Mouse (Mus musculus): ENCODE measurements at regions not wholly inside any gene's neighbourhood (a gene's known extent, or its start where the extent isn't known, plus 50 kb on each side); places are given as distances from the start of the nearest gene placed in this dataset.

DNA sequence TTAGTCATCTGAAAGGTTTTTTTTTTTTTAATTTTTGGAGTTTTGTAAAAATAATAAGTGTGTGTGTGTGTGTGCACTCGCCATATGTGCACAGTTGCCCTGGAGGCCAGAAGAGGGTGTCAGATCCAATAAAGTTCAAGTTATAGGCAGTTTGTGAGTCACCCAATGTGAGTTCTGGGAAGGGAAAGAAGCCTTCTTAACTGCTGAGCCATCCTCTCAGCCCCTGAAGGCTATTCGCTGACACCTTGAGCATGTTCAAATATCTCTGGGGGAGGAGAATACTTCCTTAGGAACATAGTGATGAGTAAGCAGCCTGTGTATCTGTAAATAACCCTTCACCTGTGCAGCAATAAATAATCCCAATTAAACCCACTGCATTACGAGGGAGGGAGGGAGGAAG is 177.1 kb upstream of the Trib2 start:
- no peak for DNase-seq
- intact Hi-C loops (cut with DNase I): no loop called here

DNA sequence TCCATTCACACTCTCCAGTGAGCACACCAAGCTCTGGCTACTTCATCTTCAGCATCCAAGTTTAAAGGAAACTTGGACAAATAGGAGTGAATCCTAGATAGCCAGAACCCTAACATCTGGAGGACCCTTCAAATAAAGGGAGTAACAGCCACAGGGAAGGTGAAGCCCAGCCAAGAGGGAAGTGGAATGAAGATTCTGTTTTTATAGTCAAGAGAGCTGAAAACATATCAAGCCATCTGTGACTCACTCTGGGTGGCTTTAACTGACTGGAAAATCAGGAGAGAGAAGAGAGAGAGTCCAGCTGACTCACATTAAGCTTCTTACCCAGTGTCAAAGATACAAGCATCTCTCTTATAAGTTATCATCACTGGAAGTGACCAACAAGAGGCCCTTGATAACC is 169.6 kb upstream of the Trib2 start:
- no peak for DNase-seq
- intact Hi-C loops (cut with DNase I): no loop called here

DNA sequence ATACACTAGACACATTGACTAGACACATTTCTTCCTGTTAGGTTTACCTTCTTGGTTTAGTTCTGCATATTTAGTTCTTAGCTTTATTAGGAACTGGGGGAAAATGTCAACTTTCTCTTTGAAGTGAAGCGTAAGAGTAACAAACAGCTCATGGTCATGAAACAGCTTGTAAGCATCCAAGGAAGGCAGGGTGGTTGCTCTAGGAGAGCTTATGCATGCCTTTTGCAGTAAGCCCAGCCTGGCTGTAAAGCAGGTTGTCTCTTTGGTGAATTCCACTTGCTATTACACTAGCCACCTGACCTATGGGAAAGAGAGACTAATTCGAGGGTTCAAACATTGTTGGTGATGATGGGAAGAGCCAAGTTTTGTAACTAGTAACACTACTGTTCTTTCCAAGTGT is 168.9 kb upstream of the Trib2 start:
- intact Hi-C loops (cut with DNase I): no loop called here
- no peak for DNase-seq

DNA sequence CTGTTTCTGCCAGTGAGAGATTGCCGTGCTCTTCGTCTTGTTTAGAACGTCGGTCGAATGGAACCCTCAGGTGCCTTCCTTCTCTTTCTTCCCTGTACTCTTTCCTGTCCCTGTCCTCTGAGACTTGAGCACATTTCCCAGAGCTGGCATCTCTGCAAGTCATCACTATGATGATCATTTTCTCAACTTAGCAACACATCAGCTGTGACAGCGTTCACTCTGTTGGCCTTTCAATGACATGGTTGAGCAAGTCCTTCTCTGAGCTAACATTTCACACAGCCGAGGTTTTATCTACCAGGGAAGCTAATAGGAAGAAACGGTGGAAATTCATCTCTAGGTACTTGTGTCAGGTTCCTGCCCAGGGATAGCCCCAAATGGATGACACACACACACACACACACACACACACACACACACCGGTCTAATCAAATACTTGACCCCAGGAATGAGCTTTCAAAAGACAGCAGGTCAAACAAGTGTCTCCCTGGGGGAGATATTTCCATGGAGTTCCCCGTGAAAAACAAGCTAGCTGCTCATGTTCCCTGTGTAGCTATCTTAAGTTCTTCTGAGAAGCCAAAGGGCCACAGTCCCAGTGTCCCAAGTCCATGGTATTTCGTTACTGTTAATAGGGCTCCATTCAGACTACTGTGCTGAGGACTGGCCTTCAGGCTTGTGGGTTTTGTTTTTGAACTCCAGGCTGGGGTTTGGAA is 167.0 kb upstream of the Trib2 start:
- intact Hi-C loops (cut with DNase I): no loop called here
- no peak for DNase-seq

DNA sequence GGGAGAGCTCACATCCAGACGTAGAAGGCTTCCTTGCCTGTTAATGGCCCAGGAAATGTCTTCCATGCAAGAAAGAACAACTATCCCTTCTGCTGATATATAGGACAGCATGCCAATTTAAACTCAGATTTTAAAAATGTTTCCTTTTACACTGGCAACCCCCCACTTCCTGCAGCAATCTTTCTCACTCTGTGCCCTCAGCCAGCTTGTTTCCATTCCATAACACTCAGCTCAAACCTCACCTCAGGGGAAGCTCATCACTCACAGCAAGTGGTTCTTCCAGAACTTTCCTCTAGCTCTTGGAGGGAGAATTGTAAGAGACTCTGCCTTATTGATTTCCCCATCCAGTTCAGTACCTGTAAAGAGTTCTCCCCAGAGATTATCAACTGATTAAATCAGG is 165.0 kb upstream of the Trib2 start:
- intact Hi-C loops (cut with DNase I): no loop called here

DNA sequence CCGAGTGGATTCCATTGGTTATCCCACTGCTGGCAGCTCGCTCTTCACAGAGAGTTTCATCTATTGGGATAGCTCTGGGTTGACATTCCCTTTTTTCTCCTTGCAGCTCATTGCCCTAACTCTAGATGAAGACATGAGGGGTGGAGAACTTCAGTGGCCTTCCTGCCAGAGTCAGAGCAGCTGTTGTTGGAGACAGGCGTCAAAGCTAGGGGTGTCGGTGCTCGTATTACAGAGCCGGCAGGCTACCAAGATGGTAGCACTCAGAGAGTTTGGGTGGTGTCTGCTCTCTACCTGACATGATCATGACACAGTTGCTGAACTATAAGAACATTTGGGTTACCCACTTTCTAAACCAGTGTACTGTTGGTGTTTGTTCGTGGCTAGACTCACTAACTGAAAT is 162.5 kb upstream of the Trib2 start:
- intact Hi-C loops (cut with DNase I): no loop called here
- DNase-seq: no peak

More for the DNA sequence above, 165.0 kb upstream of the Trib2 start:
- DNase-seq: no peak

DNA sequence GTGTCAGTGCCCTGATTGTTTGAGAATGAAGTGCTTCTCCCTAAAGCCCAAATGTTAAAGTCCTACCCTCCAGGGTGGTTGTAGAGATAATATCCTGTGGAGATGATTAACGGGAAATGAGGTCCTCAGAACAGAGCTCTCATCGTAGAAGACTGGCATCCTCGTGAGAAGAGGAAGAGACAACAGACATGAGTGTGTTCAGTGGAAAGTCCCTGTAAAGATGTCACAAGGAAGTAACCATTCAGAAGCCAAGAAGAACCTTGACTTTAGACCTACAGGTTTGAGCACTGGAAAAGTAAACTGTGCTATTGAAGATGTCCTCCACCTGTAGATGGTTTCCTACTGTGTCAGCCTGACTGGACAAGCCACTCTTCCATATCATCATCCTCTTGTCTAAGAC is 155.1 kb upstream of the Trib2 start:
- DNase-seq: no peak
- intact Hi-C loops (cut with DNase I): no loop called here

DNA sequence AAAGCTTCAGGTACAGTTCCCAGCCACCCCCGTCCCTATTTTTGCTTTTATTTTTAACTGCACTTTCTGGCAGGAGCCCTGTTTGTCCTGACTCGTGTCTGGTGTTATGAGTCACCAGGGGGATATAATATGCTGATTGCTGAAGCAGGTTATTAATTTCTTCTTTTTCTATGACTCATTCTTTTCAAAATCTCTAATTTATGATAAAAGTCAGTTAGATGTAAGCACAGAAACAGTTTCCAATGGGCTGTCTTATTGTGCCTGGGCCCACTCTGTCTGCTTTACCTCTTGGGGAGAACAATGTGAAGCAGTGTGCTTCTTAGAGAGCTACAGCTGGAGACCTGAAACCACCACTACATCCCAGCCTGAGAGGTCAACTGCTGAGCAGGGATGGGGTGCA is 153.5 kb upstream of the Trib2 start:
- intact Hi-C loops (cut with DNase I): no loop called here
- no peak for DNase-seq

DNA sequence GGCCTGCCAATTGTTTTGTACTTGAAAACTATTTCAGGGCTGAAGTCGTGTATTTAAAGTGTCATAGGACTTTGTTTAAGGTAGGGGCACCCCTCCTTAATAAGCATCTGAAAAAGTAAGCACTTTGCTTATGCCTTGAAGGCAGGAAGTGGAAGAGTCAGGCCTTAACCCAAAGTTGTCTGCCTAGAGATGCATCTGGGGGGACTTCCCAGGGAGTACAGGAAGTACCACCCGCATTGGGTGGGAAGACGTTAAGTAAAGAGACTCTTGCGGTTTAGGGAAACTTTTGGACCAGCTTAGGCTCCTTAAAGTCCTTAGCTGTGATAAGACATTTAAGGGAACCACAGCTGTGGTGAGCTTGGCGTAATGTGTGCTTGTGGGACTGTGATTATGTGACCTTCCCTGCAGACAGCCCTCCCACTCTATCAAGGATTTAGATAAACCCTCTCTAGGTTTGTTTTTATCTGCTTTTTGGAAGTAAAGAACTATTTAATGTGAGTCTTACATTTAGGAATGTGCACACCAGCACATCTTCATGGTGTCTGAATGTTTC is 150.9 kb upstream of the Trib2 start:
- intact Hi-C loops (cut with DNase I): no loop called here
- no peak for DNase-seq

DNA sequence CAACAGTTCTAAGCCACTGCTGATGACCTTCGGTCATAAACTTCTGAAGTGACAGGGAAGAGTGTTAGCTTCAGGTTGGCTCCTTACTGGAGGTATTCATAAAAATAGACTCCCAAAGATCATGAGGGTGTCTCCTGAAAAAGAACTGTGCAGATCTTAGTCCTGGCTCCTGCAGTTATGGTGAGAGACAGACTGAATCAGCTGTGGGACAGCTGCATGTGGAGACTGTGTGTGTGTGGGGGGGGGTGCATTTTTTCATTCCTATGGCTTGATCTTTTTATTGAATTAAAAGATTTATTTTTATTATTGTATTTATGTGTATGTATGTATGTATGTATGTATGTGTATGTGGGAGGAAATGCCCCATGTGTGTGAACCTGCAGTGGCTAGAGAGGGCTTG is 149.9 kb upstream of the Trib2 start:
- no peak for DNase-seq
- intact Hi-C loops (cut with DNase I): no loop called here

DNA sequence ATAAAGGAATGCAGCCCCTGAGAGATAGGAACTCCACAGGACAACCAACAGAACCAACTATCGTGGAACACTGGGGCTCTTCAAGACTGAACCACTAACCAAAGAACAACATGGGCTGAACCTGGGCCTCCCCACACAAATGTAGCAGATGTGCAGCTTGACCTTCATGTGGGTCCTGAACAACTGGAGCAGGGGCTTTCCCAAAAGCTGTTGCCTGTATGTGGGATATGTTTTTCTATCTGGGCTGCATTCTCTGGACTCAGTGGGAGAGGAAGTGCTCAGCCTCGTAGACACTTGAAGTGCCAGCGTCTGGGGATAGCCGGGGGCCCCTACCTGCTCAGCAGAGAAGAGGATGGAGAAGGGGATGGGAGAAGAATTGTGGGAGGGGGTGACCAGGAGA is 149.2 kb upstream of the Trib2 start:
- intact Hi-C loops (cut with DNase I): no loop called here
- DNase-seq: no peak

DNA sequence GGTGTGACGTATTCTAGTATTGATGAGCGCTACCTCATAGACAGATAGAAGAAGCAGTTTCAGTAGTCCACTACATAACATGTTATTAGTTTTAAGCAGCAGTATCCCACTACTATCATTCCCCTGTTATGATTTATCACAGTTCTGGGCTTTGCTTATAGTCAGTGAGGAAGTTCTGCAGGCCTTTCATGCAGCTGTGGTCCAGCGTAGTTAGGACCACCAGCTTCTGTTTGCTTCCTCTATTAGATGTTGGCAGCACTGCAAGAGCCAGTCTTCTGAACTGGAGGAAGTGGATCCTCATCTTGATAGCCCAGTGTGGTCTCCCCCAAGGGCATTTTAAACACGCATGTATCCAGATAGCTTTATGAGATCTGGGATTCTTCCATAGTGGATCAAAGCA is 147.4 kb upstream of the Trib2 start:
- DNase-seq: no peak
- intact Hi-C loops (cut with DNase I): no loop called here

DNA sequence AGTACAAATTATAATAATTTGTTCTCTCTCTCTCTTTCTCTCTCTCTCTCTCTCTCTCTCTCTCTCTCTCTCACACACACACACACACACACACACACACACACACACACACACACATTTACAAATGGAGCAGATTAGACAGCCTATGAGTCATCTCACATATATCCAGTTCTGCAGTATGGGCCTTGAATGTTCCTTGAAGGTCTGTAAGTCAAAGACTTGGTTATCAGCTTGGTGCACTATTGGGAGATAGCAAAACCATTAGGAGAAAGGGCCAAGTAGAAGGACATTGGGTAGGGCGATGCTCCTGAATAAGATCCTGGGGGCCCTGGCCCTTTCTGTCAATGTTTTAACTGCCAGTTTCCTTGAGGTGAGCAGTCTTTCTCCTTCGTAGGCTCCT is 145.1 kb upstream of the Trib2 start:
- intact Hi-C loops (cut with DNase I): no loop called here
- no peak for DNase-seq

DNA sequence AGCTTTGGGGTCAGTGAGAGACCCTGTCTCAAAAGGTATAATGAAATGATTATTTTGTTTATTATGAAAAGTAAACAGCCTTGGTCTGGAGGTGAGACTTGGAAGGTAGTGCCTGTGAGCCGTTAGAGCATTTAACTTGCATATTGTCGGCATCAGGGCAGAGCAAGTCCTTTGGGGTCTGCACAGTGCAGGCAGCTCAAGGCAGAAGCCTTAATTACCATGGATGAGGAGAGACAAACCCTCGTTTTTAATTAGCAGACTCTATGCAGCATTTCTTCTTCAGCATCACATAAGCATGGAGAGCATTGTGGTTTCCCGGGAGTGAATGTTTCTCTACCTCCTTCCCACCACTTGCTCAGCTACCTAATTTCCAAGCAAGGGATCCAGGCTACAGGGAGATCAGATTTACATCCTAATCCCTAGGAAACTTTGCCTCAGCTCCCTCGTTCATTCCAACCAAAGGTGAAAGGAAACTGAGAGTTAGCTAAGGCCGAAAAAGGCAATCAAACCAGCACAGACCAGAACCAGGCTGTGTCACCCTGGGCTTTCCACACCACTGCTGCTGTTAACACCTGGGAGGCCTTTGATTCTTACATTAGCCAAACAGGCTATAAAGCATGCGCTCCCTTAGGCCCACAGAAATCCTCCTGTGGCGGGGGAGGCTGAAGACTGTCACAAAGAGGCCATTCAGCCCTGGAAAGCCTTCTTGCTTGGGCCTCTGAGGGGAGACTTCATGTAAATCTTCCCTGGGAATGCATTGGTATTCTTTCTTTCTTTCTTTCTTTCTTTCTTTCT is 120.9 kb upstream of the Trib2 start:
- intact Hi-C loops (cut with DNase I): no loop called here
- DNase-seq: no peak

DNA sequence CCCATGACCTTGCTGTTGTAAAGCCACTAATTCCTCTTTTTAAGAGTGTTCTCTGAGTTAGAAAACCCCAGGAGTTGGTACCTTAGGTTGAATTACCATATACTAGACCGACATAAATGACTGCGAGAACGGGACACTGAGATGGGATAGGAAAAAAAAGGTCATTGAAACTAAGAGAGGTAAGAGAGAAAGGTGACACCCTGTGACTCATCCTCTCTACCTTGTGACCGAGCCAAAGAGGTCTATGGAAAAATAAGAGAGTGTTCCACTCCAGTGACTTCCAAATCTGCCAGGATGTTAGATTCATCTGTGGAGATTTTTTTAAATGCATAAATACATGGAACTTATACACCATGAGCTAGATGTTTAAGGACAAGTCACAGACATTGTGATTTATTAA is 115.3 kb upstream of the Trib2 start:
- no peak for DNase-seq
- intact Hi-C loops (cut with DNase I): no loop called here

DNA sequence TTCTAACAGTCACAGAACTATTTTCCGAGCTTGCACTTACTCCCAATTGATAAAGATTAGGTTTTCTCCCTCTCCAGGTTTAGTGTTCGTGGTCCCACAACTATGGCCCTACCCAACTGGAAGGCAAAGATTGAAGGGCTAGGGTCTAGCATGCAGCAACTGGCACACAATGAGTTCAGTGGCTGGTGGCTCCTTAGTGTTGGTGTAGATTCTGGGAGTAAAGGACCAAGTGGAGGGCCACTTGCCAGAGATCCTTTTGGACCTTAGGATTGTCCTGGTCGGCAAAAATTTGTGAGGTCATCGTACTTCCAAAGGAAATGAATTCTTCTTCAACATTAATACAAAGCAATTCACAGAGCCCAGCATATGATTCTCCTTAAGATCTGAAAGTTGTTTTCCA is 114.8 kb upstream of the Trib2 start:
- DNase-seq: no peak
- intact Hi-C loops (cut with DNase I): no loop called here

DNA sequence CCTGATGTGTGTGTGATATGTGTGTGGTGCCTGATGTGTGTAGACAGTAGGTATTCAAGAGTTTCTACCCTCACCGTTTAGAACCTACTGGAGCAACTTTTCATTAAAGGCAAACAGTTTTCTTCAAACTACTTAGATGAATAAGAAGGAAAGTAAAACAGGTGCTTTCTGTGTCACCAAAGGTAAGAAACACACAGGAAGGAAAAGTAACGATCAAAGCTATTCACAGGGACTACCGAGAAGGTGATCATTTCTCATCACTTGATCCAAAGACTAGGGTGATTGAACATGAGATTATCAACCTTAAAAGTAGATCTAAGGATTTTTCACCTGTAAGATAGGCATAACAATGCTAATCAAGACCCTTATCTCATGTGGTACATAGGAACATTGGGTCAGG is 113.4 kb upstream of the Trib2 start:
- intact Hi-C loops (cut with DNase I): no loop called here
- no peak for DNase-seq

DNA sequence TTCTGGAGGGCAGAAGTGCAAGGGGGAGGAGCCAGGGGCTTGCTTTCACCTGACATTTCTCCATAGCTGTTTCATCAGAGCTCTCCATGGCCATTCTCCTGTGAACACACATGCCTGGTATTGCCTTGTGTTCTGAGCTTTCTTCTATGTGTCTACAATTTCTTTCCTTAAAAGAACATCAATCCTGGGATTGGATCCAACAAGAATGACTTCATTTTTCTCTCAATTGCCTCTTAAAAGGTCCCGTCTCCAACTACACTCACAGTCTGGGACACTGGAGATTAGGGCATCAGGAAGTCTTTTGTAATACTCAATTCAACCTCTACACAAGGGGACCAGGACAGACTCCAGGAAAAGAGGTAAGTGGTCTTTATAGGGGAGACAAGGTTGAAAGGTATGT is 112.8 kb upstream of the Trib2 start:
- DNase-seq: no peak
- intact Hi-C loops (cut with DNase I): no loop called here

DNA sequence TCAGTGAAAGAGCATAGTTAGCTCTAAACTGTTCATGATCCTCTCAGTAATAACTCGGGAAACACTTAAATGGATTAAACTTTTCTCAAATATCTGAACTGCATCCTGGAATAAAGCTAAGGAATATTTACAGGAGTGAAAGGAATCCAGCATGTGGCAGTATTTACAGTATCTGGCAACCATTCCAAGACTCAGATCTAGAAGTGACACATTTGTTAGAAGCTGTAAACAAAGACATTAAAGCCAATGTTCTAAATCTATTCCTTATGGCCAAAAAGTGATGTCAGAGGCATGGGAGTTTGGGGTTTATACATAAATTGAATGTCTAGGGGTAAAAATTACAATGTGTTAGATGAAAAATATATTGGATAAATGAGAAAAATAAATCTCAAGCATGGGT is 101.6 kb upstream of the Trib2 start:
- intact Hi-C loops (cut with DNase I): no loop called here
- no peak for DNase-seq

DNA sequence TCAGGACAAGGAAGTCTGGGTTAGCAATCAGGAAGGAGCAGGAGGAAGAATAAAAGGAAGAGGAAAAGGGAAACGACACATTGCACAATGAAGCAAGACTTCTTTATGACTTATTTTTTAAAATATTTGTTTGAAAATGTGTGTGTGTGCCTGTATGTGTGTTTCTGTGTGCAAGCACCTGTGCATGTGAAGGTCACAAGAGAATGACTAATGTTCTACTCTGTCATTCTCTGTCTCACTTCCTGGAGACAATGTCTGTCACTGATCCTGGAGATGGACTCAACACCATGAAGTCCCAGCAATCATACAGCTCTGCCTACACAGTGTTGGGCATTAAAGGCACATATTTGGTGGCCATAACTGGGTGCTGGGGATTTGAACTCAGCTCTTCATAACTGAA is 96.2 kb upstream of the Trib2 start:
- intact Hi-C loops (cut with DNase I): no loop called here
- no peak for DNase-seq

DNA sequence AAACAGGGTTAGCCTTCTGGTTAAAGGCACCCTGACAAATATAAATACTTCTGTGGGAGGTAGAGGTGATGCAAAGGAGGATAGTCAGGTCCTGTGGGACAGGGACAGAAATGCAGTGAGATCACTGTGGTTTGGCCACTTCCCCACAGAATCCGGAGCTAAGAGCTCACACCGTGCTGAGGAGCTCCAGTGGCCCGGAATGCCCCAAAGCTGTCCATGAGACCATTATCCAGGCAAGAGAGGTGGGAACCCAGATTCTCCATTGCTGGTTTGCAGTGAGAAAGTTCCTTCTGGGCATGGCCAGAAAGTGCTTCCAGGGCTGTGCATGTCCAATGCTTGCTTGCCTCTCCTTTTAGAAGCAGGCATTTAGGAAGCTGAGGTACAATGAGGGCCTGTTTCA is 95.8 kb upstream of the Trib2 start:
- intact Hi-C loops (cut with DNase I): no loop called here
- no peak for DNase-seq

DNA sequence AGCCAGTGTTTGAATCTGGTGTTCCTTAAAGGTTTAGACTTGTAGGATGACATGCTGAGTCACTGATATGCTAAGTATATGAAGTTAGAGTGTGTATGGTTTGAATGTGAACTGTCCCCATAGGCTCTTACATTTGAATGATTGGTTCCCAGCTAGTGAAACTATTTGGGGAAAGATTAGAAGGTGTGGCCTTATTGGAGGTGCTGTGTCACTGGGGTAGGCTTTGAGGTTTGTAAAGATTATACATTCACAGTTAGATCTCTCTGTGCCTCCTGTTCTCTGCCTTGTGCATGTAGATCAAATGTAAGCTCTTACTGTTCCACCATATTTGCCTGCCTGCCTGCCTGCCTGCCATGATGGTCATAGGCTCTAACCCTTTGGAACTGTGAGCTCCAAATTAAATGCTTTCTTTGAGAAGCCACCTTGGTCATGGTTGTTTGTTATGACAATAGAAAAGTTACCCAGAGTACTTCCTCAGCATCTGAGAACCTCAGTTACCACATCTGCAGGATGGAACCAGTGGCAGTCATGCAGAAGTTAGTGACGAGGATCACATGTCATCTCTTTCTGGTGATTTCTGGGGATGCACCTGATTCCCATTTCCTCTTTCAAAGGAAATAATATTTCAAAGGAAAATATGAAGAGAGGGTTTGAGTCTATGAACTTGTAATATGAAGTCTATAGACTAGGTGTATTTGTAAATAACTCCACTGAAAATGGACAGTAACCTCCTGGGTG is 94.7 kb upstream of the Trib2 start:
- intact Hi-C loops (cut with DNase I): no loop called here

More for the DNA sequence above, 94.7 kb upstream of the Trib2 start:
- DNase-seq: no peak

Measured in left cerebral cortex, postnatal 4 days (tissue).